Mouse (Mus musculus): ENCODE results near the gene Tent4a. TPM values are rescaled to one million over a fixed set of nuclear protein-coding genes. Genes with fewer than 3 reads are reported as not detected.

Tent4a gene
- polyA plus RNA-seq, 1 experiment from 2014 or later, result 4.8 TPM

DNA sequence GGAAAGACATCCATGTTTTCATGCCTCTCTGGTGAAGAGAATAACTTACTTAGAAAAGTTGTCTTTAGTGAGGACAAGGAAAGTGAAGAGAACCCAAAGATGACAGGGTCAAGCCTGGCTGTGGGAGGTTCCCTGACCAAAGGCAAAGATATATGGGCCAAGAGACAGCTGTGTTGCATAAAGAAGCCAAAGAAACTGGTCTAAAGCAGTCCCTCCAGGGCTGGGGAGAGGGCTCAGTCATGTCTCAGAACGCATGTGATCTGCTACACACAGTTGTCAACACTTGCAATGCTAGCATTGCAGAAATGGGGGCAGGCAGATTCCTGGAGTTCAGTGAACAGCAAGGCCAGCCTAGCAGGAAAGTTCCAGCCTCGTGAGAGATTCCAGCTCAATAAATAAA is 77.3 kb downstream of the Tent4a start:
- no peaks in the 10 kb centered on the region for H3K4me1 ChIP-seq (ENCODE audit: control insufficient read depth, insufficient read depth, low read length)
- no peak overlapping the region for H3K4me3 ChIP-seq (replicated peaks; ENCODE audit: low read length)
- no peak for ATAC-seq (ENCODE audit: insufficient read depth, low FRiP score)
- no peak overlapping the region for H3K4me2 ChIP-seq (ENCODE audit: low read depth, low read length)
- WGBS, result 59% methylated on average over 2 of the region's 2 CpGs
- H3K9me3 ChIP-seq (replicated peaks; ENCODE audit: control insufficient read depth, low read length), result no peaks in the 10 kb centered on the region
- no peak overlapping the region for H3K27ac ChIP-seq (ENCODE audit: low read length)
- no peaks in the 10 kb centered on the region for H3K27me3 ChIP-seq (ENCODE audit: control insufficient read depth, insufficient read depth, low read length)
- H3K36me3 ChIP-seq (ENCODE audit: control insufficient read depth, insufficient read depth, low read length), result no peaks in the 10 kb centered on the region
- H3K9ac ChIP-seq (ENCODE audit: low read length), result no peak overlapping the region

DNA sequence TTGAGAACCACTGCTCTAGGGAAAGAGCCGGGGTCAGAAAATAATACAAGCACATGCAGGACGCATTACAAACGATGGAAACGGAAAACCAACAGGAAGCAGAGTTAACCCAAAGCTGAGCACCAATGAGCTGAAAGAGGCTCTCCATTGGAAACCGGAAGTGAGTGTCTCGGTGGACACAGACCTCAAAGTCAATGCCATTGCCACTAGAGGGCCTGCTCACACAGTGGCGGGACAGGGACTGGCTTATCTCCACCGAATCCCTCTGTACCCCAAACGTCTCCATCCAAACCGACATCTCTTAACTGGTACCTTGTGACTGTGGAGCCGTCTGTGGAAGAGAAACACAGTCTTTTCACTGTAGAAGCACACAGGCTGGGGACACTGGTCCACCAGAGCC is 77.8 kb downstream of the Tent4a start:
- no peak overlapping the region for H3K27ac ChIP-seq (ENCODE audit: low read length)
- no peaks in the 10 kb centered on the region for H3K9me3 ChIP-seq (replicated peaks; ENCODE audit: control insufficient read depth, low read length)
- no peak for ATAC-seq (ENCODE audit: insufficient read depth, low FRiP score)
- no peak overlapping the region for H3K4me3 ChIP-seq (replicated peaks; ENCODE audit: low read length)
- H3K36me3 ChIP-seq (ENCODE audit: control insufficient read depth, insufficient read depth, low read length), result no peaks in the 10 kb centered on the region
- no peaks in the 10 kb centered on the region for H3K27me3 ChIP-seq (ENCODE audit: control insufficient read depth, insufficient read depth, low read length)
- 76% methylated on average over 11 of the region's 11 CpGs for WGBS
- no peak overlapping the region for H3K4me2 ChIP-seq (ENCODE audit: low read depth, low read length)
- no peaks in the 10 kb centered on the region for H3K4me1 ChIP-seq (ENCODE audit: control insufficient read depth, insufficient read depth, low read length)
- no peak overlapping the region for H3K9ac ChIP-seq (ENCODE audit: low read length)

DNA sequence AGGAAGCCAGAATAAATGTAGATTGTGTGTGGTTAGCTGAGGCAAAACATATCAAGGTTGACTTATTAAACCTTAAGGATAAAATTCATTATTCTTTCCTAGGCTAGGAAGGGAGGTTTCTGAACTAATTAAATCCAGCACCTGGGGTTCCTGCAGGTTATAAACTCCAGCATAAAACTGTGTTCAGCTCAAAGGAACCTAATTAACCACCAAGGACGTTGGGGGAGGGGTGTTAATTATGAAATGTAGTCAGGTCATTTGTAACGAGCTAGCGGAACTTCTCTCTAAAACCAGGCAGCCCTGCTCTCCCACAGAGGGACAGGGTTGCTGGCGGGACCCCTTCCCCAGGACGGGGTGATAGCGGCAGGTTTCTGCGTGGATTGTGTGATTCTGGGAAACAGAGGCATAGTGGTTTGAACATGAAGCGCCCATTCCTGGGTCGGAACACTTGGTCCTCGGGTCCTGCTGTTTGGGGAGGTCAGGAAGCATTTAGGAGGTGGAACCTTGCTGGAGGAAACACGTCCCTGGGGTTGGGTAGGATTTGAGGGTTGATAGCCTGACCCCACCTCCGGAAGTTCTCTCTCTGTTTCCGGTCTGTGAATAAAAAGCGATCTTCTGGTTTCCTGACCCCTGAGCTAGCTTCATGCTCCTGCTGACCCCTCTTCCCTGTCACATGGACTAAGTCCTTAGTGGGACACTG is 78.8 kb downstream of the Tent4a start:
- Histone ChIP-seq H3K4me3 (replicated peaks; ENCODE audit: low read length) (no peak overlapping the region), H3K9me3 (replicated peaks; ENCODE audit: control insufficient read depth, low read length) (no peaks in the 10 kb centered on the region), H3K4me1 (ENCODE audit: control insufficient read depth, insufficient read depth, low read length) (no peaks in the 10 kb centered on the region), H3K4me2 (ENCODE audit: low read depth, low read length) (no peak overlapping the region), H3K9ac (ENCODE audit: low read length) (no peak overlapping the region), H3K27ac (ENCODE audit: low read length) (no peak overlapping the region), H3K36me3 (ENCODE audit: control insufficient read depth, insufficient read depth, low read length) (no peaks in the 10 kb centered on the region), H3K27me3 (ENCODE audit: control insufficient read depth, insufficient read depth, low read length) (no peaks in the 10 kb centered on the region)
- WGBS, result 80% methylated on average over 14 of the region's 14 CpGs
- no peak for ATAC-seq (ENCODE audit: insufficient read depth, low FRiP score)

Other genes starting within 250 kb of the Tent4a start
- 108 and 114 TPM in 2 replicates for gene Nsun2, start 871 bp downstream of the Tent4a start, polyA plus RNA-seq (2015; fragmentation: Nextera tagmentation; extraction: Ambion mirVana)
- gene Srd5a1, start 76.8 kb upstream of the Tent4a start, polyA plus RNA-seq (2015; fragmentation: Nextera tagmentation; extraction: Ambion mirVana), result 28.0 and 34.9 TPM in 2 replicates
- gene Ube2ql1, start 205.3 kb upstream of the Tent4a start, polyA plus RNA-seq (2015; fragmentation: Nextera tagmentation; extraction: Ambion mirVana), result 0.09 and 0.21 TPM in 2 replicates